Mouse (Mus musculus) left cerebral cortex, adult 11 months (tissue): ENCODE results near the gene Car5a.

Experiments used
- DNase-seq: peaks from one replicate; pipeline ENCODE4 v3.0.0; 2022; ENCODE audit warnings: low spot score

The Car5a gene

GRCm38 (mm10) chr8:121880818-121881217, 63.9 kb downstream of the Car5a start:
- no peak for DNase-seq

DNA sequence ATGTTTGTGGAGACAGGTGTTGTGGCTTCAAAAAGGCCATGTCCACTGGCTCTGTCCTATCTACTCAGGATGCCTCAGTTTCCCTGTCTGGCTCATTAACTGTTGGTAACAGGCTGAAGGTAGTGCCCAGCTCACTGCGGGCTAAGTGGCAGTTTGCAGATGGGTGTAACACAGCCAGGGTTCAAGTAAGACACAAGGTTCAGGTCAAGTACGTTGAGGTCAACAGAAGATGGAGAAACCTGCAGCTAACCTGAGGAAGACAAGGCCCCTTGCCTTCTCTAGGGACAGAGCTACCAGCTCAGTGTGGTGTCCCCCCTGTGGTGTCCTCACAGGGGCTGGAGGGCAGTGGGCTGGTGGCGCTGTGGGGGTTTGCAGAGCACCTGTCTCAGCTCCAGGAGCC, 65.0 kb downstream of the Car5a start:
- no peak for DNase-seq

GRCm38 (mm10) chr8:121877828-121878480, 66.8 kb downstream of the Car5a start:
- DNase-seq, result no peak

GRCm38 (mm10) chr8:121877212-121877611, 67.5 kb downstream of the Car5a start:
- no peak for DNase-seq

DNA sequence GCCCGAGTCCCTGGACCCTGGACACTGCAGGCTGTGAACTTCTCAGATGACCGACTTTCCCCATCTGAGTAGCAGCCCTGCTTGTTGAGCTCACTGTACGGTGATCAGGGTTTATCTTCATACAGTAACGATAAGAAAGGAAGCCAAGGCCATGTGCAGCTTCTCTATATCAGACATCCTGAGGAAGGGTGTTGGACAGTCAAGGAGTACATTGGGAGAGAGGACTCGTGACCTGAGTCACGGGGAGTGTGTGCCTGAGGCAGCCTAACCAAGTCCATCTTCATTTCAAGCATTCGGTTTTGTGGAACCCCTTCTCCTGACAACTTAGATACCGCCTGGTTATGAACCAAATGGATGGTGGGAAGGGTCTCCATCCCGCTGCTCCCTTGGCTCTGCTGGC, 69.2 kb downstream of the Car5a start:
- no peak for DNase-seq

GRCm38 (mm10) chr8:121875045-121875444, 69.7 kb downstream of the Car5a start:
- no peak for DNase-seq

- DNase-seq, result no peak
These were observed 70.7 kb downstream of the Car5a start for GRCm38 (mm10) chr8:121874031-121874430.

- DNase-seq, result no peak
These were observed 72.8 kb downstream of the Car5a start for GRCm38 (mm10) chr8:121871833-121872440.

DNA sequence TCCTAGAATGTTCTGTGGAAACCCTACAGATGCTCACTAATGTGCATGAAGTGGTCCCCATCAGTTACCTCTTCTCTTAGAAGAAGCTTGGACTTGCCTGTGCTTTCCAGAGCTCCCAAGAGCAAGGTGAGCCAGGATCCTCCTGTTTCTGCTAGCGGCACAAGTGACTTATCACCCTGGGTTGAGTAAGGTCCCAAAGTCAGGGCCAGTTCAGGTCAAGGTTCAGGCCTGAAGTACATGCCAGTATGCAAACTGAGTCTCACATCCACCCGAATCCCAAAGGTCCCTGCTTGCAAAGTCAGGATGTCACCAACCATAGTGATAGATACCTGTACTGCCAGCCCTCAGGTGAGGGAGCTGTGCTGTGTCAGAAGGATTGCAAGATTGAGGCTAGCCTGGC, 74.5 kb downstream of the Car5a start:
- DNase-seq, result no peak

DNA sequence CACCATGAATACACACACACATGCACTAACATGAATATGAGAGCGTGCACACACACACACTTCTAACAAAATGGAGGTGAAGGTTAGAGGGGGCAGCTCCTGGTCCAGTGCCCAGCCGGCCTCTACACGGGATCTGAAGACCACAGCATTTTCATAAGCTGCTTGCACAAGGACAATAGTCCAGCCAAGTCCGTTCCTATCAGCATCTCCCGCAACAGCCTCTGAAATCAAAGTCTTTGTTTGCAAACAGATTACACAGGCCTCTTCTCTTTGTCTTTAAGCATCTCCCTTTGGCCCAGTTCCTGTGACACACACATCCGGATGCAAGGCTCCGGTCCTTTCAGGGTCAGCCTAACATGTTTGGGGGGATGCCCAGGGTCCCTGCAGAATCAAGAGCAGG, 75.8 kb downstream of the Car5a start:
- DNase-seq, result no peak

DNA sequence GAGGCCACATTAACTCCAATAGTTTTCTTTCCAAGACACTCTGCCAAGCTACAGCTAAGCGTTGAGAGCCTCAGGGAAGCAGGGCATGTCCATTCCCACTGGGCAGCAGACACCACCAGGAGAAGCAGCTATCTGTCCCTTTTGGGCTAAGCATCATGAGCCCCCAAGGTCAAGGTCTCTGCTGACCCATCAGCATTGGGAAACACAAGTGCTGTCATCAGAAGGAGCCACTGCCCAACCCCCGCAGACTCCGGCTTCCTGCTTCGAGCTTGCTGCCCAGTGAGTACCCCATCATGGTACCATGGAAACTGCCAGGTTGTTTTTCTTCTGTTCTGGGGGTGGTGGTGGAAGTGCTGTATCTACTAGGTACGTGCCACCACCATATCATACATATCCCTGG, 76.5 kb downstream of the Car5a start:
- DNase-seq, result no peak
